Mouse (Mus musculus) stomach, embryonic 15.5 days (tissue): ENCODE results near the gene Tuba1c. TPM values are rescaled to one million over a fixed set of nuclear protein-coding genes. Genes with fewer than 3 reads are reported as not detected.
"Not testable (repeated sequence)": the region's sequence is repeated elsewhere in the genome, so short reads cannot be mapped to it uniquely, and the experiment has no call there.

Experiments used
- ATAC-seq: fragments of 200-750 bp; cut with Nextera tagmentation; 2 replicates; pipeline ENCODE4 v1.8.0; 2017; ENCODE audit warnings: low read depth, moderate number of reproducible peaks, moderate TSS enrichment; ENCODE audit not compliant: insufficient read depth, low FRiP score
- H3K27ac ChIP-seq: fragments of 300-500 bp; sonication (generic); 2 replicates; pipeline ENCODE4 v1.5.1; 2015; ENCODE audit warnings: mild to moderate bottlenecking, inconsistent platforms
- H3K27me3 ChIP-seq: fragments of 300-500 bp; sonication (generic); replicated peaks from 2 replicates; pipeline ENCODE4 v1.6.1; 2015; ENCODE audit warnings: inconsistent platforms
- H3K36me3 ChIP-seq: fragments of 300-500 bp; sonication (generic); 2 replicates; pipeline ENCODE4 v1.6.1; 2015; ENCODE audit warnings: inconsistent platforms
- H3K4me1 ChIP-seq: fragments of 300-500 bp; sonication (generic); 2 replicates; pipeline ENCODE4 v1.6.1; 2015; ENCODE audit warnings: inconsistent platforms
- H3K4me2 ChIP-seq: fragments of 300-500 bp; sonication (generic); 2 replicates; pipeline ENCODE4 v1.6.1; 2015; ENCODE audit warnings: mild to moderate bottlenecking, inconsistent platforms
- H3K4me3 ChIP-seq: fragments of 300-500 bp; sonication (generic); replicated peaks from 2 replicates; pipeline ENCODE4 v1.5.1; 2015; ENCODE audit warnings: inconsistent platforms
- H3K9ac ChIP-seq: fragments of 300-500 bp; sonication (generic); 2 replicates; pipeline ENCODE4 v1.6.1; 2015; ENCODE audit warnings: inconsistent platforms
- H3K9me3 ChIP-seq: fragments of 300-500 bp; sonication (generic); 2 replicates; pipeline ENCODE4 v1.6.1; 2016; ENCODE audit warnings: inconsistent platforms
- WGBS: fragments of 180-500 bp; shearing (Covaris S2); methylation state at CpG from one replicate; pipeline ENCODE4 v1.1.7; 2015; 5-methylcytosine and 5-hydroxymethylcytosine counted together
- polyA plus RNA-seq: library from polyadenylated mRNA; unstranded; fragments of >200 nt; fragmentation: Nextera tagmentation; extraction: Ambion mirVana; gene quantifications from 2 replicates; pipeline ENCODE4 v1.2.1, GENCODE M21; 2015

Gene Tuba1c
- polyA plus RNA-seq, 1 experiment from 2014 or later, result 196 TPM

DNA sequence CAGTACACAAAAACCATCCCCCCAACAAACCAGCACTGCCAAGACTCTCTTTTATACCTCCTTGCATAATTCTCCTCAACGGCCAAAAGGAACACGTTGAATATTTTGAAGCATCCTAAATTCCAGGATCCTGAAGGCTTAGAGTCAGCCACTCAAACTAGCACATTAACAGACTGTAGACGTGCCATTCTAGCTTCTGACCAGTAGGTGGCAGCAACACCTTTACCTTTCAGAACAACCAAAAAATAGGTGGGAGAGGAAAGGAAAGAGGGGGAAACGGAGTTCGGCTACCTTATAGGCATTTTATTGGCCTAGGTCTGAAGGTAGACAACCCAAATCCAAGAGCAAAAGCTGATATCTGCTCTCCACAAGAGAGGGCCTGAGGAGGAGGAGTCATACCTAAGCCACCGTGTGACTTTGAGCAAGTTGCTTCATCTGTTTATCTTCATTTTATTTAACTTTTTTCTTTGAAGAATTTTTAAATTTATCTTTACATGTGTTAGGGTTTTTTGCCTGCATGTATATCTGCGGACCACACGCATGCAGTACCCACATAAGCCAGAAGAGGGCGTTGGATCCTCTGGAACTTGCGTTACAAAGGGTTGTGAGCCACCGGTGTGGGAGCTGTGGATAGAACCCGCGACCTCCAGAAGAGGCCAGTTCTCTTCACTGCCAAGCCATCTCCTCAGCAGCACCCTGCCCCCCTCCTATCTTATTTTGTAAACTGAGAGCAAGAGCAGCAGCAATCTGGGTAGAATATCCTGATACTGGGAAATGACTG lies 20.0 kb downstream of the Tuba1c start:
- 32% methylated on average over 13 of the region's 13 CpGs for WGBS
- H3K9ac ChIP-seq, result no peak overlapping the region
- ATAC-seq, result no peak
- peaks cover 15% of the 10 kb centered on the region for H3K27me3 ChIP-seq
- H3K27ac ChIP-seq, result no peak overlapping the region
- H3K4me1 ChIP-seq, result 0 out of 2 replicates have a peak, but pooled peaks cover 3% of the 10 kb centered on the region
- no peaks in the 10 kb centered on the region for H3K36me3 ChIP-seq
- H3K4me2 ChIP-seq, result no peak overlapping the region
- no peaks in the 10 kb centered on the region for H3K9me3 ChIP-seq
- no peak overlapping the region for H3K4me3 ChIP-seq

DNA sequence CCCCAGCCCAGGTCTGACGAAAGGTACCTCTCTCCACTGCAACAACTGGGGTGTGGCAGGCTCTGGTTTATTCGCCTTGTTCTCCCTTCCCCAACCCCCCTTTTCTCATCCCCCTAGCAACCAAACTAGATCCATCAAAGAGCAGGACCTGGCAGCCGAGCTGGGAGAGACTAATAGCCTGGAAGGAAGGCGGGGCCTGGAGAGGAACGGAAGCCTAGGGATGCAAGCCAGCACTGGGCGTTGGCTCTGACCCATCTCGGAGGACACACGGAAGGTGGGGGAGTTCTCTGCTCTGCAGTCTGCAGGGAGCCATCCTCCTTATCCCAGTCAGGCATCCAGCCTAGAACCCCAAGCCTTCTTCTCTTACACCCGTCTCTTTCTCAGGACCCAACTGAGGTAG lies 23.7 kb downstream of the Tuba1c start:
- no peaks in the 10 kb centered on the region for H3K9me3 ChIP-seq
- ATAC-seq, result no peak
- peaks cover 16% of the 10 kb centered on the region for H3K4me1 ChIP-seq
- WGBS, result 10% methylated on average over 9 of the region's 9 CpGs
- no peak overlapping the region for H3K9ac ChIP-seq
- H3K4me3 ChIP-seq, result no peak overlapping the region
- no peaks in the 10 kb centered on the region for H3K36me3 ChIP-seq
- H3K27me3 ChIP-seq, result peaks cover 50% of the 10 kb centered on the region
- no peak overlapping the region for H3K4me2 ChIP-seq
- H3K27ac ChIP-seq, result no peak overlapping the region

DNA sequence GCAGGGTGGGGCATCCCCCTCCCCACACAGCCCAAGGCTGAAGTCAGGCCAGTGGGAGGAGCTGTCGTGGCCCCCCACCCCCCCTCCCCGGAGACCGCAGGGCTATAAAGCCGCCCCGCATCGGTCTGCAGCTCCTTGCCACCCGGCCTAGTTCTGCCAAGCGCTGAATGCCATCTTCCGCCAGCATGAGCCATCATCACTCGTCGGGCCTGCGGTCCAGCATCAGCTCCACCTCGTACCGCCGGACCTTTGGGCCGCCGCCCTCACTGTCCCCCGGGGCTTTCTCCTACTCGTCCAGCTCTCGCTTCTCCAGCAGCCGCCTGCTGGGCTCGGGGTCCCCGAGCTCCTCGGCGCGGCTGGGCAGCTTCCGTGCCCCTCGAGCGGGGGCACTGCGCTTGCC lies 25.3 kb downstream of the Tuba1c start, which contains the start of gene Prph:
Prph (plus strand) TSS at position 135 of the 400 bp plus-strand sequence.
- Histone ChIP-seq H3K4me2 (peak within 1 kb of the TSS; percentile 79), H3K27ac (no peak within 1 kb of the TSS), H3K9ac (no peak within 1 kb of the TSS), H3K4me3 (peak within 1 kb of the TSS; percentile 36), H3K36me3 (no peaks in the 10 kb centered on the region), H3K9me3 (no peaks in the 10 kb centered on the region), H3K27me3 (peaks cover 58% of the 10 kb centered on the region), H3K4me1 (peaks cover 16% of the 10 kb centered on the region)
- ATAC-seq, result no peak
- 3% methylated on average over 24 of the region's 30 CpGs for WGBS

DNA sequence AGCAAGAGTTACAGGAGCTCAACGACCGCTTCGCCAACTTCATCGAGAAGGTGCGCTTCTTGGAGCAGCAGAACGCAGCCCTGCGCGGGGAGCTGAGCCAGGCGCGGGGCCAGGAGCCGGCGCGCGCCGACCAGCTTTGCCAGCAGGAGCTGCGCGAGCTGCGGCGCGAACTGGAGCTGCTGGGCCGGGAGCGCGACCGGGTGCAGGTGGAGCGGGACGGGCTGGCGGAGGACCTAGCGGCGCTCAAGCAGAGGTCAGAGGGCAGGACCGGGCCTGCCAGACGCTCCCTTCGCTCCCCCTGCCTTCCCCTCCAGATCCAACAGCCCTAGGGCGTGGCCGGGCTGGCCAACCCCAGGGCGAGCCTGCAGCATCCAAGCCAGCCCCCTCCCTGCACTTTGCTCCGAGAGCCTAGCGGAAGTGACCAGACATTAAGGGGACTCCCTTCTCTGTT lies 25.8 kb downstream of the Tuba1c start:
- H3K4me1 ChIP-seq, result peaks cover 16% of the 10 kb centered on the region
- H3K4me2 ChIP-seq, result peak overlapping the region; percentile 79
- no peak overlapping the region for H3K27ac ChIP-seq
- under 1% methylated on average over 37 of the region's 37 CpGs for WGBS
- no peaks in the 10 kb centered on the region for H3K36me3 ChIP-seq
- peaks cover 58% of the 10 kb centered on the region for H3K27me3 ChIP-seq
- no peak; the same call in 1 of the 2 replicates for ATAC-seq
- H3K4me3 ChIP-seq, result peak overlapping the region; percentile 36
- no peak overlapping the region for H3K9ac ChIP-seq
- no peaks in the 10 kb centered on the region for H3K9me3 ChIP-seq

DNA sequence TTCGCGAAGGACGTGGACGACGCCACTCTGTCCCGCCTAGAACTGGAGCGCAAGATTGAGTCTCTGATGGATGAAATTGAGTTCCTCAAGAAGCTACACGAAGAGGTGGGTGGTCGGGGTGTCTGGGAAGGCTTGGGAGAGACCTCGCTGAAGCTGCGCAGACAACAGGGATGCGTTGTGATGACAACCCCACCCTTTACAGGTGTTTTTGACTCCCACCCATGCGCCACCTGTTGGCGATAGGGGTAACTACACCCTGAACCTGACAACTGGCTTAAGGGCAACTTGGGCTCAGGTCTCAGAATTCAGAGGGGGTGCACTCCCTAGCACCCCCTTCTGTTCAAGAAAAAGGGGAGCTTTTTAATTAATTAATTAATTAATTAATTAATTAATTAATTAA lies 26.6 kb downstream of the Tuba1c start:
- Histone ChIP-seq H3K27ac (no peak overlapping the region), H3K4me3 (peak overlapping the region; percentile 36; the same call in 1 of the 2 replicates), H3K9me3 (no peaks in the 10 kb centered on the region), H3K9ac (no peak overlapping the region), H3K4me1 (peaks cover 16% of the 10 kb centered on the region), H3K4me2 (peak overlapping the region; percentile 79; the same call in 1 of the 2 replicates), H3K36me3 (no peaks in the 10 kb centered on the region), H3K27me3 (peaks cover 58% of the 10 kb centered on the region)
- WGBS, result 7% methylated on average over 14 of the region's 14 CpGs
- no peak for ATAC-seq

DNA sequence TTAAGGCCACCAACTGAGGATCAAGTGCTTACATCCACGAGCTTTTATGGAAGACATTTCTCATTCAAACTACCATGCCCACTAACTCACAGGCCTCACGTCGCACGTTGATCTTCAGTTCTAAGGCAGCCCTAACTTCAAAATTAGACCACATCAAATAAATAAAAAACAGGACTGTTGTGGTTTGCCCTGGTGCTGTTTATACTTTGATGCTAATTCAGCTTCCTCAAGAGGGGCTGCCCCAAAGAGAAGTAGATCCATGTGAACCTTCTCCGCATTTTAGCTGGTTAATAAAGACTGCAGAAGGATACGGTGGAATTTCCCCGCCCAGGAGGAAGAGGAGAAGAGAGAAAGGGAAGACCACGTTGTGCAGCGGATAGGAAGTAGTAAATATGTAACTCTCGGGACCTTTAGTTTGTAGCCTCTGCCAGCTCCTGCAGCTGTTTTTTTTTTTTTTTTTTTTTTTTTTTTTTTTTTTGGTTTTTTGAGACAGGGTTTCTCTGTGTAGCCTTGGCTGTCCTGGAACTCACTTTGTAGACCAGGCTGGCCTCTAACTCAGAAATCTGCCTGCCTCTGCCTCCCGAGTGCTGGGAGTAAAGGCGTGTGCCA lies 36.0 kb downstream of the Tuba1c start:
- Histone ChIP-seq H3K36me3 (no peaks in the 10 kb centered on the region), H3K4me3 (no peak overlapping the region), H3K27me3 (no peaks in the 10 kb centered on the region; the same call in 1 of the 2 replicates), H3K4me2 (no peak overlapping the region), H3K9me3 (no peaks in the 10 kb centered on the region), H3K9ac (no peak overlapping the region), H3K27ac (no peak overlapping the region), H3K4me1 (no peaks in the 10 kb centered on the region)
- 72% methylated on average over 12 of the region's 12 CpGs for WGBS
- no peak for ATAC-seq

DNA sequence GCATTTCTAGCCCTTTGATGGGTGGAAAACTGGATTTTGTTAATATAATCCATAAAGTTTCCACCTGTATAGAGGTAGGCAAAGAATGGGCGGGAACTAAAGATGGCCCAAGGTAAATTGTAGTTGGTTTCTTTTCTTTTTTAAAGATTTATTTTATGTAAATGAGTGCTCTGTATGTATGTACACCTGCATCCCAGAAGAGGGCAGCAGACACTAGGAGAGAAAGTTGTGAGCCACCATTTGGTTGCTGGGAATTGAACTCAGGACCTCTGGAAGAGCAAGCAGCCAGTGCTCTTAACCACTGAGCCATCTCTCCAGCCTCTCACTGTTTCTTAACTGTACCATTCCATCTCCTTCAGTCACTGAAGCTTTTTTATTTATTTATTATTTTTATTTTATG lies 42.3 kb downstream of the Tuba1c start:
- 83% methylated on average over 1 of the region's 1 CpGs for WGBS
- no peaks in the 10 kb centered on the region; the same call in 1 of the 2 replicates for H3K27me3 ChIP-seq
- H3K4me2 ChIP-seq, result no peak overlapping the region
- H3K27ac ChIP-seq, result no peak overlapping the region
- no peak overlapping the region for H3K9ac ChIP-seq
- ATAC-seq, result no peak
- H3K36me3 ChIP-seq, result 0 out of 2 replicates have a peak, but pooled peaks cover under 1% of the 10 kb centered on the region
- no peak overlapping the region for H3K4me3 ChIP-seq
- H3K4me1 ChIP-seq, result peaks cover 19% of the 10 kb centered on the region
- no peaks in the 10 kb centered on the region for H3K9me3 ChIP-seq

DNA sequence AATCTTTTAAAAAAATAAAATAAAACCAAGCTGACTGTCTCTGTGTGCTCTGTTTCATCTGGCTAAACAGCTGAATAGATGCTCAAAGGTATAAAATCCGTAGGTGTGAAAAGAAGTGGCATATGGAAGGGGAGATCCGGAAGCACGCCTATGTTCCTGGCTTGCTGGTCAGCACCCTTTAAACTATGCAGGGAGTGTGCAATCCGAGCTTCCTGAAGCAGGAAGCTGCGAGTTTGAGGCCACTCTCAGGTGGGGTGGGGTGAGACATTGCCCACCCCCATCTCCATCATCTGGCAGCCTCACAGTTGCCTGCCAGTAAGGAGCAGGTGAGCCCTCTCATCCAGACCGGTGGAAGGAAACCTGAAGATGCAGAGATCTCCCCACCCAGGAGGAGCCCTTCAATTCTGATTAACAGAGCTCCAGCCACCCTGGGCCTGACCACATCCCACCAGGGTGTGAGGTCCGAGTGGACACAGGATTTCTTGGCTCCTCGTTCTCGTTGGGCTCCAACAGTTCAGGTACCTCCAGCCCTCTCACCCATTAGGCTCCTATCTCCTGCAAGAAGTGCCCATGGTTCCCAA lies 44.4 kb downstream of the Tuba1c start, which contains the start of gene Troap:
Troap (plus strand) TSS at position 557 of the 581 bp plus-strand sequence.
- Histone ChIP-seq H3K36me3 (0 out of 2 replicates have a peak, but pooled peaks cover 3% of the 10 kb centered on the region), H3K4me1 (peaks cover 22% of the 10 kb centered on the region), H3K4me3 (peak within 1 kb of the TSS; percentile 57), H3K4me2 (peak within 1 kb of the TSS; percentile 95), H3K9me3 (no peaks in the 10 kb centered on the region), H3K9ac (peak within 1 kb of the TSS; percentile 61), H3K27ac (peak within 1 kb of the TSS; percentile 95), H3K27me3 (no peaks in the 10 kb centered on the region)
- 0 out of 2 replicates have a peak, but pooled peaks have one; percentile 4 for ATAC-seq
- 20% methylated on average over 9 of the region's 9 CpGs for WGBS

DNA sequence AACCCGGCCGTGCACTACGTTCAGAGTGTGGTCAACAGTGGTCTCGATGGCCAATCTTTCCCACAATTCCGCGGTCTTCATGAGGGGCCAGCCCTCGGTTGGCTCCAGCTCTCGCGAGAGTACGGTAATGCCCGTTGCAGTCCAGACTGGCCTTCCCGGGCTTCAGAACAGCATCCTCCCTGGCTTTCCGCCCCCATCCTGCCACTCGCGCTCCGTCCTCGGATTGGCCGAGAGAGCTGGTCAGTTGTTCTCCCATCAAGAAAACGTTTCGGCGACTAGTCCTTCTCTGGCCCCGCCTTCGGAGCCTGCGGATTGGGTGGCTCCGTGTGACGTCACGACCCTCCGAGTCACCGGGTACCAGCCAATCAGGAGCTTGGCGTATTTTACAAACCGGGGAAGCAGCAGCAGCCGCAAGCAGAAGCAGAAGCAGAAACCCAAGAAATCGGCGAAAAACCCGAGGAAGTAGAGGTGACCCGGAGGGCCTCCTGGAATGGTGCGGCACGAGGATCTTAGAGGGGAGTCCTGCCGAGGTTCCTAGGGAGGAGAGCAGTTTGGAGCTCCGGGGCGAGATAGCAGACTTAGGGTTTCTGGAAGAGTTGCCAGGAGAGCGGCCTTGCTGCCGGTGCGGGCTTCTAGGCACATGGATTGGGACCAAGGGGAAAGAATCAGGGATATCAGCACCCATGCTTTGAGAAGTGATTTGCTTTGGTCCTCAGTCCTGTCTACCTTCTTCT lies 45.1 kb downstream of the Tuba1c start:
- under 1% methylated on average over 44 of the region's 44 CpGs for WGBS
- Histone ChIP-seq H3K27ac (peak overlapping the region; percentile 95), H3K4me1 (peaks cover 22% of the 10 kb centered on the region), H3K9me3 (no peaks in the 10 kb centered on the region), H3K9ac (peak overlapping the region; percentile 61), H3K4me2 (peak overlapping the region; percentile 95), H3K36me3 (0 out of 2 replicates have a peak, but pooled peaks cover 3% of the 10 kb centered on the region), H3K4me3 (peak overlapping the region; percentile 57), H3K27me3 (no peaks in the 10 kb centered on the region)
- peak; percentile 97 for ATAC-seq

DNA sequence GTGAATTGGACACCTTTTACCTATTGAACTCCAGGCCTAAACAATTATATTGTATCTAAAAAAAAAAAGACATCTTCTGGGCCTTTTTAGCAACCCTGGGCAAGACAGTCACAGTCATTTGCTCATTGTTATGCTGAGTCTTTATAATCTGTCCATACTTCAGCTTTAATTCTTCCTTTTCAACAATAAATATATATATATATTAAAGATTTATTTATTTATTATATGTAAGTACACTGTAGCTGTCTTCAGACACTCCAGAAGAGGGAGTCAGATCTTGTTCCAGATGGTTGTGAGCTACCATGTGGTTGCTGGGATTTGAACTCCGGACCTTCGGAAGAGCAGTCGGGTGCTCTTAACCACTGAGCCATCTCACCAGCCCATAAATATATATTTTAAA lies 46.3 kb downstream of the Tuba1c start:
- not testable (repeated sequence) for H3K36me3 ChIP-seq, H3K27ac ChIP-seq, H3K9ac ChIP-seq, H3K27me3 ChIP-seq, H3K9me3 ChIP-seq, ATAC-seq
- WGBS, result 99% methylated on average over 3 of the region's 3 CpGs
- Histone ChIP-seq H3K4me1 (peaks cover 22% of the 10 kb centered on the region), H3K4me2 (peak overlapping the region; percentile 95), H3K4me3 (peak overlapping the region; percentile 57)

DNA sequence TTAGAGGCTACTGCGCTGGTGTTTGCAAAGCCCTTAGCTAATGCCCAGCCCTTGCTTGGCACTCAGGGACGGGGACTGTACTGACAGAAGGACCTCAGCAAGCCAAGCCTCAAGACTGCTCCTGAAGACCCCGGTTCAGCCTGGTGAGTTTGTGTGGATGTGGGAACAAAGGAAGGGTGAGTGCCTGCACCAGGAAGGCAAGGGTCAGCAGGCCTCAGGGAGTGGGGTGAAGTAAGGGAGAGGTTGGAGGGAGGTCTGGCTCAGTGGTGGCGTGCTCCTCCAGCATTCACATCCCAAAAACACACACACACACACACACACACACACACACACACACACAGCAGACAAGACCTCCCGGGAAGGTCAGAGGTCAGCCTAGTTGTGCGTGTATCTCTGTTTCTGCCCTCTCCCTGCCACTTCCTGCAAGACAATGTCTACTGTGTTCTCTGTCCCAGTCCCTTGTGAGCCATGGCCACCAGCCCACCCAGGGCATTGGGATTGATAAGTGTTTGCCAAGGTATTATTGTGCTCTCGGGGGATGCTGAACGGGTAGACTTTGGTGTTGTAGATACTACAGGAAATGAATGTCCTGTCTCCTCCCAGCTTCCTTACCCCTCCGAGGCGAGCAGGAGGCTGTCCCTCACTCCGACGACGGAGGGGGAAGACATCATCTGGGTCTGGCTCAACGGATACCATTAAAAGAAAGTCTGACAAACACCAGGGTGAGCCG lies 48.7 kb downstream of the Tuba1c start:
- Histone ChIP-seq H3K36me3 (peaks cover 24% of the 10 kb centered on the region), H3K27me3 (no peaks in the 10 kb centered on the region), H3K4me1 (peaks cover 22% of the 10 kb centered on the region), H3K27ac (no peak overlapping the region), H3K4me2 (no peak overlapping the region), H3K4me3 (no peak overlapping the region), H3K9me3 (no peaks in the 10 kb centered on the region), H3K9ac (no peak overlapping the region)
- no peak for ATAC-seq
- 81% methylated on average over 14 of the region's 15 CpGs for WGBS
